Mouse (Mus musculus): Measurements from ENCODE around the gene Polh.
A peak's percentile ranks its signal among the peaks of the same experiment; 100 is the strongest.

Gene Polh

GRCm38 (mm10) chr17:46132058-46132718 is 70.3 kb downstream of the Polh start:
- peak; percentile 75 for DNase-seq (ENCODE audit: low spot score in 2 of 2)

- DNase-seq (ENCODE audit: low spot score in 2 of 2): no peak
Observed at GRCm38 (mm10) chr17:46129741-46130498, 72.5 kb downstream of the Polh start.

GRCm38 (mm10) chr17:46127814-46128493 is 74.5 kb downstream of the Polh start:
- DNase-seq (ENCODE audit: low spot score in 2 of 2): no peak

DNA sequence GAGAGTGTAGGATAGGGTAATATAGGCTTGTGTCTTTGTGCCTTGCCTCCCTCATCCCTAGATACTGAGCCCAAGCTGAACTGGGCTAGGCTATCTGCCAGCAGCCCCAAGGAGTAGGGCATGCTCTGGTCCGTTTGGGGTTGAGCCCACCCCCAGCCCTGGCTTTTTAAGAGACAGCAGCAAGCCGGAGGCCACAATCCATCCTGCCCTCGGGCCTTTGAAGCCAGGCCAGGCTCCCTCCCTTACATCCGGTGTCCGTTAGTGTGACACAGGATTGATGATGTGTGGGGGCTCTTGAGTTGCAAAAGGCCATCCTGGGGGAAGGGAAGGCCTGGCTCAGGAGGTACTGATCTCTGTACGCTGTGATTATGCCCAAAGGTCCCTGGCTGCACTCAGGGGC is 75.8 kb downstream of the Polh start:
- DNase-seq (ENCODE audit: low spot score in 2 of 2): no peak

DNA sequence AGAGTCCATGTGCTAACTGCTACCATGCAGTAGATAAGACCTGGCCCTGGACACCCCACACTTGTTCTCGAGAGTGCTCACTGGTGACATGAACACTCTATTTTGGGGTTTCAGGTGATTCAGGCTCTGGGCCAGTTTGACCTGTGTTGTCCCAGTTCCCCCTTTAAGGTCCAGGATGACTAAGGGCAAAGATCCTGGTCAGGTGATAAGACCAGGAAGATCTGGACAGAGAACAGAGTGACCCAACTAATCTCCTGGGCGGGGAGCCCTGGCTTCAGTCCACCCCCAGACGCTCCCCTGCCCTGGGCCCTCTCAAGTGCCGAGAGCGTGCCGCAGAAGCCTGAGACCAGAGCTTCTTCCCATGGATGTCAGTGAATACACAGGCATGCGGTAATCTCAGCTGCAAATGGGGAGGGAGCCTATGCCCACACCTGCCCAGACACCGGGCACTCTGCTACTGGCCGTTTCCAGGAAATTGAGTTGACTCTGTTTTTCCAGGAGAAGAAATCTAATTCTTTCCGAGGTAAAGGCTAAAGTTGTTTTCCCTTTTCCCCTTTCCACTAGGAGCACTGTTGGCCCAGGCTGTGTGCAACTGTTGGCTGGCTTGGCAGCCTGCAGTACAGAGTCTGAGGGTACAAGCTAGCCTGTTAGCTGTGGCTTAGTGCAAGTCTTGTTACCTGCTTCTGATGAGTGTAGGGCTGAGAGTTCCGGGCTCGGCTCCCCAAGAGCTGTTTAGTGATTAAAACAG is 78.3 kb downstream of the Polh start:
- DNase-seq (ENCODE audit: low spot score in 2 of 2): no peak

GRCm38 (mm10) chr17:46123285-46123684 is 79.2 kb downstream of the Polh start:
- no peak for DNase-seq (ENCODE audit: low spot score in 2 of 2)

DNA sequence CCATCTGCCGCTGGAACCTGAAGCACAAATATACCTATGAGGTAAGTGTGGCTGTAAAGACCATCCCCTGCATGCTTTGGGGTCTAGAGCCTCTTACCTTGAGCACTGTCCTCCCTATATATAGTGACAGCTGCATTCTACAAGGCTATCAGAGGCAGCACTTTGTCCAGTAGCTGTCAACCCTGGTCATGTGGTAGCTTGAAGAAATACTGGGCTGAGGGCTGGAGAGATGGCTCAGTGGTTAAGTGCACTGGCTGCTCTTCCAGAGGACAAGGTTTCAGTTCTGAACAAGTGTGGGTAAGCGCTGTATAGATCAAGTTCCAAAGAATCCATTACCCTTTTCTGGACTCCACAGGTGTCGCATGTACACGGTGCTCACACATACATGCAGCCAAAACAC is 79.7 kb downstream of the Polh start:
- no peak for DNase-seq (ENCODE audit: low spot score in 2 of 2)

Data from frontal cortex, postnatal 25 days (tissue).